Mouse (Mus musculus) heart, embryonic 13.5 days (tissue): Measurements from ENCODE around the gene Efnb1. TPM values are rescaled to one million over a fixed set of nuclear protein-coding genes. Genes with fewer than 3 reads are reported as not detected.

ENCODE experiments used
- ATAC-seq: fragments of 200-750 bp; cut with Nextera tagmentation; 2 replicates; pipeline ENCODE4 v1.8.0; 2017; ENCODE audit warnings: moderate TSS enrichment; ENCODE audit not compliant: insufficient number of reproducible peaks, low FRiP score, low TSS enrichment; ENCODE audit errors: extremely low read depth
- H3K27ac ChIP-seq: fragments of 300-500 bp; sonication (generic); replicated peaks from 2 replicates; pipeline ENCODE4 v1.5.1; 2015; ENCODE audit warnings: moderate library complexity, mild to moderate bottlenecking, inconsistent platforms
- H3K27me3 ChIP-seq: fragments of 300-500 bp; sonication (generic); replicated peaks from 2 replicates; pipeline ENCODE4 v1.6.1; 2015; ENCODE audit warnings: mild to moderate bottlenecking, inconsistent platforms
- H3K36me3 ChIP-seq: fragments of 300-500 bp; sonication (generic); 2 replicates; pipeline ENCODE4 v1.6.1; 2015; ENCODE audit warnings: mild to moderate bottlenecking, inconsistent platforms
- H3K4me1 ChIP-seq: fragments of 300-500 bp; sonication (generic); 2 replicates; pipeline ENCODE4 v1.6.1; 2015; ENCODE audit warnings: inconsistent platforms
- H3K4me2 ChIP-seq: fragments of 300-500 bp; sonication (generic); 2 replicates; pipeline ENCODE4 v1.6.1; 2015; ENCODE audit warnings: inconsistent platforms, mild to moderate bottlenecking, moderate library complexity
- H3K4me3 ChIP-seq: fragments of 300-500 bp; sonication (generic); 2 replicates; pipeline ENCODE4 v1.5.1; 2015; ENCODE audit warnings: moderate library complexity, mild to moderate bottlenecking, inconsistent platforms
- H3K9ac ChIP-seq: fragments of 300-500 bp; sonication (generic); 2 replicates; pipeline ENCODE4 v1.6.1; 2015; ENCODE audit warnings: inconsistent platforms, mild to moderate bottlenecking, moderate library complexity
- H3K9me3 ChIP-seq: fragments of 300-500 bp; sonication (generic); 2 replicates; pipeline ENCODE4 v1.6.1; 2016; ENCODE audit warnings: inconsistent platforms
- WGBS: fragments of 180-500 bp; shearing (Covaris S2); methylation state at CpG from one replicate; pipeline ENCODE4 v1.1.7; 2015; ENCODE audit warnings: mixed read lengths; 5-methylcytosine and 5-hydroxymethylcytosine counted together
- polyA plus RNA-seq: library from polyadenylated mRNA; unstranded; fragments of >200 nt; fragmentation: Nextera tagmentation; extraction: Ambion mirVana; gene quantifications from 2 replicates; pipeline ENCODE4 v1.2.1, GENCODE M21; 2015

The Efnb1 gene
- polyA plus RNA-seq, 1 experiment from 2014 or later, result 20.8 TPM

DNA sequence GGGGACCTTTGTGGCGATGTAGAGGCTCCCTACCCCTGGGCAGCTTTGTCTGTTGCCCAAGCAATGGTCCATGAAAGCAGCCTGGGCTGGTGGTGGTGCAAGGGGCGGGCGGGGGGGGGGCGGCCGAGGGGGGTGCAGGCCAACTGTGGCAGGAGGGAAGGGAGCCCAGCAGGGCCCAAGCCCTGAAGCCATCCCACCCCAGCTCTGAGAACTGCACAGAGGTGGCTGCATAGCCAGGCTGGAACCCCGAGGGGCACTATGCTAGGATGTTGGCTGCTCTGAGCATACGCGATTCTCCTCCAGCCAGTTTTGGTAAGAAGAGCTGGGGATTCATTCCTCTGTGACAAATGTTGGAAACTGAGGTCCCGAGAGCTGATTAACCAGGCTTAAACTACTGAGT is 62.6 kb downstream of the Efnb1 start:
- Histone ChIP-seq H3K27ac (peak overlapping the region; percentile 98), H3K4me2 (peak overlapping the region; percentile 65), H3K4me3 (peak overlapping the region; percentile 38), H3K4me1 (peaks cover 60% of the 10 kb centered on the region), H3K9ac (peak overlapping the region; percentile 74), H3K36me3 (no peaks in the 10 kb centered on the region), H3K9me3 (no peaks in the 10 kb centered on the region), H3K27me3 (peaks cover 25% of the 10 kb centered on the region)
- ATAC-seq, result no peak
- 22% methylated on average over 6 of the region's 9 CpGs for WGBS

Other genes starting within 250 kb of the Efnb1 start
- 8.4 and 8.7 TPM in 2 replicates for gene Ophn1, start 245.1 kb upstream of the Efnb1 start, polyA plus RNA-seq
- 14.9 and 16.0 TPM in 2 replicates for gene Yipf6, start 199.8 kb upstream of the Efnb1 start, polyA plus RNA-seq
- gene Stard8, start 132.9 kb upstream of the Efnb1 start, polyA plus RNA-seq, result 12.0 and 14.9 TPM in 2 replicates